Mouse (Mus musculus): ENCODE measurements around the gene B3gnt5.

B3gnt5 gene

DNA sequence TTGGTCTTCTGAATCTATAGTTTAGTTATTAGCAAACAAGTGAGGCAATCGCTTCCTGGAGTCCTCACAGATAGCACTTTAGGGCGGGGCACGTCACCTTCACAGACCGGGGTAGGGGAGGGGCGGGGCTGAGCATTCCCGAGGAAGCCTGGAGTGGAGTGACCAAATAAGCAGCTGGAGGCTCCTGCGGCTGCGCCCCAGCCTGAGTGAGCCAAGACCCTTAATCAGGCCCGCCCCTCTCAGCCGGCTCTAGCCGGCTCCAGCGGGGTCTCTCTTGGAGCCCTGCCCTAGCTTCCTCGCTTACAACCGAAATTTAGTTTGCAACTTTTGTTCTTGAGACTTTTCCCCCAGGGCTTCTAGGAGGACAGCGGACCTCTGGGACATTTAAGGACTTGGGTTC is at the start of gene B3gnt5:
Gene B3gnt5, plus strand, starts transcription at position 135 of the 400 bp plus-strand sequence.
- peak; percentile 88 for DNase-seq (ENCODE audit: low read depth)

DNA sequence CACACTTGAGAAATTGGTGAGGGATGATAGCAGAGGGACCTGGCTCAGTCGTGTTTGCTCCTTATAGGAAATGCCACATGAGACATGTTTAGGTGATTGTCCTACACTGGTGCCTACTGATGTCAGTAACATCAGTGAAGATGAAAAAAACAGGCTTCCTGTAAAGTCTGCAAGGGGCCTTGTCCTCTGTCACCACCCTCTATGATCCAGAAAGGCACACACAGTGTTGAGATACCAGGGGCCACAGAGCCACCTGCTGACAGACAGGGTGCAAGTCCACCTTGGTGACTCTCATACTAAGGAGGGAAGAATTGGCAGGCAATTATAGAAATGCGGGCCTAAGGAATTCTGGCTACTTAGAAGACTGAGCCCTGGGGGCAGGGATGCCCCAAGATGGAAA is 39.0 kb upstream of the B3gnt5 start:
- DNase-seq (ENCODE audit: low read depth): peak; percentile 56

DNA sequence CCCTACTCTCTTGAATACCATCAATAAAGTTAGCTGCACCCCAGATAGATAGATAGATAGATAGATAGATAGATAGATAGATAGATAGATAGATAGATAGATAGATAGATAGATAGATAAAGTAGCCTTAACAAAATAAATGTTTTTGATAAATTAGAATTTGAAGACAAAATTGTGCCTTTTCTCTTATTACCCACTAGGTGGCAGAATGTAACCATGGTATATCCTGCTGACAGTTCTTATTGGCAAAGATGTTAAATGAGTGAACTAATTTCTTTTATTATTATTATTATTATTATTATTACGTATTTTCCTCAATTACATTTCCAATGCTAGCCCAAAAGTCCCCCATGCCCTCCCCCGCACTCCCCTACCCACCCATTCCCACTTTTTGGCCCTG is 35.9 kb upstream of the B3gnt5 start:
- peak; percentile 49 for DNase-seq (ENCODE audit: low read depth)

DNA sequence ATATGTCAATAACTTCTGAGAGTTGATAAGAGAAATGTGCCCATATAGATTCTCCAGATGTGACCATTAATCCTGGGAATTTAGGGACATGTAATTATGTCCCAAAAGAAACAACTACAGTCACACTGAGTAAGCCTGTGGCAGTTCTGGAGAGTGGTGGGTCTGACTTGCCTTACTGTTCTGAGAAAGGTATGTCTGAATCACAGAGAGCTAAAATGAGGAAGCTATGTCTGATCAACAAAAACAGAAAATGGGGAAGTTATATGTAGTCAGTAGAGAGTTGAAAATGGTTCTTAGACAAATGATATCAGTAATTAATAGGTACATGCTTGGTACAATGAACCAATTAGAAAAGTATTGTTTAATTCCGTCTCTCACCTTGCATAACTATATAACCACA is 27.1 kb upstream of the B3gnt5 start:
- DNase-seq (ENCODE audit: low read depth): peak; percentile 51

DNA sequence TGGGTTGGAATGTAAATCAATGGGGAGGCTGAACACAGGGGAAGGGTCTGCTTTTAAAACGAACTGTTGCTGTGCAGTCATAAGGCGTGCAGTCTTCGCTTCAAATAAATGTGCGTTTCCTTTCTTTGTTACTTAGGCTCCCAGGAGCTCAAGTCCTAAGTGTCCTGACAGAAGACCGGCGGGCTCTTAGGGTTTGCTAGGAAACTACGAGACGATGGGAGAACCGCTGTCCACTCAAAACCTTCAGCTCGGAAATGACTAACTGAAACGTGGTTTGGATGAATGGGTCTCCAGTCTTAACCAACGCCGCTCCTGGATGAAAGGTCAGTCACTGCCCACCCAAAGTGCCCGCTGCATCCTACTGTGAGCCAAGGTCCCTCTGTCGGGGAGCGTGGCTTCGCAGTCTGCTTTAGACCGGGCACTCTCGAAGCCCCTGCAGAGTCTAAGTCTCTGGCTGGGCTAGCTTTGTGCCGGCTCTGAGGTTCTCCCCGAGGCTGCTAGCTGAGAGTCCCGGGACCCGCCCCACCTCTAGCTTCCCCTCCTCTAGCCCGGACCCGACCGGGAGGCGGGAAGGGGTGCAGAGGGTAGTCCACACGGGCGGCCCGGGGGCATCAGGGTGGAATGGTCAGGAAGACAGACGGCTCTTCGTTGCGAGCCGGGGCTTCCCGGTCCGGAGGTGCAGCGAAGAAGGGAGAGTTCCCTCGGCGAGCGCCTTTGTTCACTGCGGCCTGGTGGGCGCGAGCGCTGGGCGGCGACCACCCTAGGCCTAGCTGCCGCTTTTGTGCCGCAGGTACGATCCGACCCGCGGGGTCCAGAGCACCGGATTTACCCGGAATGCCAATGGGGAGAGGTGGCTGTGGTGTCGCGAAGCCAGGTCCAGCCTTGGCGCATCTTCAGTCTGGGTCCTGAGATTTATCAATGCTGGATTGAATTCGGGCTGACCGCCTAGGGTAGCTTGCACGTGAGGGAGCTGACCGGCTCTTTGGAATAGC is 793 bp downstream of the B3gnt5 start:
- peak; percentile 72 for DNase-seq (ENCODE audit: low read depth)

DNA sequence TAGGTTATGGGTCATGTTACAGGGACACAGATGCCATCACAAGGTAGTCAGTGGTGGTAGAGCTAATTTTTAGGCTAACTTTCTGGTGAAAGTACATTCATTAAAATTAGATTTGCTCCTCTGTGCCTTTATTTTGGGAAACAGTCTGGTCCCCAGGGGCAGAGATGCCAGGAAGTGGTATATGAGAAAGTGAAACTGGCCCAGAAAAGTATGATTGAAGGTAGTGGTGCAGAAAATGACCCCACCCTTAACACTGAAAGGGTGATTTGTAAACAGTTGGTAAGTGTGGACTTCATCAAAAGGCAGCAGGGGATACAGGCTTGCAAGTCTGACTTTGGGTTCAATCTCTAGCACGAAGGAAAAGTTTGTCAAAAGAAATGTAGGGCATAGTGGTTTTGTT is 1.7 kb downstream of the B3gnt5 start:
- DNase-seq (ENCODE audit: low read depth): peak; percentile 18

DNA sequence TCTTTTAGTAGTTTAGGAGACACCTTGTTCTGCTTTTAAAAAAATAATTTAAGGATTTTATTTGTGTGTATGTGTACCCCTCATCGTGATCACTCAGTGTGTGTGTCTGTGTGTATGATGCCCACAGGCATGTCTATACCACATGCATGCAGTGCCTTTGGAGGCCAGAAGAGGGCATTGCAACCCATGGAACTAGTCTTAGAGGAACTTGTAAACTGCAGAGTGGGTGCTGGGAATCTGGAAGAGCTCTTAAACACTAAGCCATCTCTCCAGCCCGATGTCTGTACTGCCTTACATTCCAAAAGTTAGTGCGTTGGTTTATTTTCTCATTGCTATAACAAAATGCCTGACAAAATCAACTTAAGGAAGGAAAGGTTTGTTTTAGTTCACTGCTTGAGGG is 6.1 kb downstream of the B3gnt5 start:
- peak; percentile 22 for DNase-seq (ENCODE audit: low read depth)

DNA sequence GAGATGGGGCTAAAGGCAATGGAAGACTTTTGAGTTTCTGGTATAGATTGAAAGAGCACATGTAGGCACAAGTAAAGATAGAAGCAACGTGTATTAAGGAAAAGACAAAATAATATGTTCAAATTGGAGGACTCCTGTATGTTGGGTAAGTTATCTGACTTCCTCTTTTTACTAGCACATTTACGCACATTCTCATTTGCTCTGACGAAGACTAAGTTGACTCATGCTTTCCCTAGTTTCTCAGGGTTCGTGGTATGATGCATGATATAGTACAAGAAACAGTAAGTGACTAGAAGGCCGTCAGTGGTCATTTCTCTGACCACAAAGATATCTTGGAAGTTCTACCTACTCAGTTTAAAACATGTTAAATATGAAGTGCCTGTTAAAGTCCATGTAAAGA is 8.0 kb downstream of the B3gnt5 start:
- peak; percentile 97 for DNase-seq (ENCODE audit: low read depth)

DNA sequence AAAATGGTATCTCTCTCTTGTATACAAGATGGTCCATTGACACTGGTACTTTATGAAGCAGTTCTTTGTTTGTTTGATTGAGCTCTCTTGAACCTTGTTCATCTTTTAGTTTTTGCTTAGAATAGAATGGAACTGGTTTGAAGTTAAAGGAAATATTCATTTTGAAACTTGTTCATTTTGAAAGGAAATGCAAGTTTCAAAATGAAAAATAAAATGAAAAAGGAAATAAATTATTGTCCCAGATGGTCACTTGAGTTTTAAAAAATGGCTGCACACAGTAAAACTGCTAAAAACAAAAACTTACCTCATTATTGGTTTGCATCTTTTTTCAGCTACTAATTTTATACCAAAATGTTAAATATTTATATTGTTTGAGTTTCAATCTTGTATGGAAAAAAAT is 12.0 kb downstream of the B3gnt5 start:
- DNase-seq (ENCODE audit: low read depth): no peak

DNA sequence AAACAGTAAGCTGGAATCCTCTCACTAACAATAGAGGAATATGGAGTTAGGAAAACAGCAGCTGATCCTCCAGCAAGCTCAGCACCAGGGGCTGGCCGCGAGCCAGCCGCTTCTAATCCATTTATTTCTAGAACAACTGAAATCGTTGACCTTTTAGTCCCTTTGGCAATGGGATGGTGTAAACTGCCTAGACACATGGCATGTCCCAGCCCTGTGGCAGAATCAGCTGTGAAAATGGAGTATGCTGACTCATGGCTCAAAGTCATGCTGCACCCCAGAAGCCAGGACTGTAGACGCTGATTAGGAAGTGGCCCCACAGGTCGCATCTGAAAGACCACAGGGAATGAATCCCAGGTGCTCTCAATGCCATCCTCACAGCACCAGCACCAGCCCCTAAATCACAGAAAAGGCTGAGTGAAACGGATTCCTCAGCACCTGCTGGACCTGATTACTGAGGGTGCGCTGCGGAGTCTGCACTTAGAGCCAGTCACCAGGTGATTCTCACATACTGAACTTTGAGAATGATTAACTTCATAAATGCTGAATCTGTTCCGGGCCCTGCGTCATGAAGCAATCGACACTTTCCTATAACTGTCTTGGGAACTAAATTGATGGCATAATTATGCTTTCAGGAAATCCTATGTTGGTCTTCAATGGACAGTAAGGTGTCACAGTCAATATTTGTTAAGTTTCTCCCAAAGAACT is 26.5 kb downstream of the B3gnt5 start:
- DNase-seq (ENCODE audit: low read depth): peak; percentile 16

DNA sequence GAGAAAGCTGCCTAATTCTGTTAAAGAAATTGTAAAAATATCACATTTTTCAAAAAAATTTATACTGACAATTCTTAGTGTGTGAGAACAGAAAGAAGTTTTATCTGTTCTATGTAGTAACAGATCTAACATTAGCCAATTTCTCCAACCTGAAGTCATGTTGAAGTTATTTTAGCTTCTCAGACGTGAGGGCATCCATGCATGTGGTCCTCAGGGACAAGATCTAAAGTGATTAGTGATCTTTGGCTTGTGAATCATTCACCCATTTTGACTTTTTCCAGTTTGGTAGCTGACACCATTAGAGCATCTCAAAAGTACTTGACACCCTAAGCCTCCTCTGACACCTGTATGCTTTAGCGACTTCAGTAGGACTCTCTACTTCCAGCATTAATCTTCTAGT is 29.9 kb downstream of the B3gnt5 start:
- DNase-seq (ENCODE audit: low read depth): no peak

DNA sequence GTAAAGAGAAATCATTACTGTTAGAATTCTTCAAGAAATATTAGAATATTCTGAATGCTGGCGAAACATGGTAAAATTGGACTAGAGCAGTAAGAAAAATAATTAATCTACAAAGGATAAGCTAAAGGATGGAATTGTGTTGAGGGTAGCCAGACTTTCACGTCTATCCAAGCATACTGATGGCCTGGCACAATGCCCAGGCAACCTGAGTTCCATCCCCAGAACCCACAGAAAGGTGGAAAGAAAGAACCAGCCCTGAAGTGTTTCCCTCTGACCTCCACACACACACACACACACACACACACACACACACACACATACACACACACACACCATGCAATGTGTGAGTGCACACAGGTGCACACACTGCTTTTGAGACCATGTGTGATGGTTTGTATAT is 58.8 kb downstream of the B3gnt5 start:
- DNase-seq (ENCODE audit: low read depth): no peak
